Mouse (Mus musculus) thymus, adult 2 months (tissue): Measurements from ENCODE around the gene Plxnc1. TPM values are rescaled to one million over a fixed set of nuclear protein-coding genes. Genes with fewer than 3 reads are reported as not detected.

Experiments
- DNase-seq: peaks from one replicate; pipeline ENCODE4 v3.0.0; 2021
- H3K27ac ChIP-seq: fragments of 200-500 bp; 2 replicates; pipeline ENCODE4 v1.5.1; 2012; ENCODE audit warnings: low read length, control low read depth; ENCODE audit not compliant: control insufficient read depth, insufficient read depth
- H3K27me3 ChIP-seq: fragments of 200-500 bp; 2 replicates; pipeline ENCODE4 v1.6.1; 2012; ENCODE audit warnings: mild to moderate bottlenecking, low read length, moderate library complexity, mixed read lengths; ENCODE audit not compliant: control insufficient read depth, insufficient read depth
- H3K36me3 ChIP-seq: fragments of 200-500 bp; 2 replicates; pipeline ENCODE4 v1.6.1; 2012; ENCODE audit warnings: mild to moderate bottlenecking, low read length, moderate library complexity; ENCODE audit not compliant: control insufficient read depth, insufficient read depth
- H3K4me1 ChIP-seq: fragments of 200-500 bp; replicated peaks from 2 replicates; pipeline ENCODE4 v1.6.1; 2012; ENCODE audit warnings: low read length; ENCODE audit not compliant: control insufficient read depth, insufficient read depth
- H3K4me3 ChIP-seq: fragments of 200-500 bp; 2 replicates; pipeline ENCODE4 v1.5.1; 2012; ENCODE audit warnings: mild to moderate bottlenecking, low read length, control low read depth, moderate library complexity; ENCODE audit not compliant: control insufficient read depth, insufficient read depth
- CTCF ChIP-seq: fragments of 200-500 bp; IDR thresholded peaks from 2 replicates; pipeline ENCODE4 v1.5.1; 2012; ENCODE audit warnings: mild to moderate bottlenecking, control low read depth, low read length, moderate library complexity, borderline replicate concordance; ENCODE audit not compliant: control insufficient read depth, poor library complexity, insufficient read depth; ENCODE audit errors: extremely low read depth
- POLR2A ChIP-seq: fragments of 200-500 bp; IDR thresholded peaks from 2 replicates; pipeline ENCODE4 v1.6.1; 2012; ENCODE audit warnings: mild to moderate bottlenecking, low read length, control low read depth, moderate library complexity; ENCODE audit not compliant: control insufficient read depth, poor library complexity, insufficient read depth; ENCODE audit errors: extremely low read depth
- WGBS: fragments of 180-500 bp; shearing (Covaris S2); methylation state at CpG from one replicate; pipeline ENCODE4 v1.1.7; 2018; 5-methylcytosine and 5-hydroxymethylcytosine counted together
- polyA plus RNA-seq: library from polyadenylated mRNA; depleted of rRNA; stranded (reverse); fragments of >200 nt; gene quantifications from 2 replicates; pipeline ENCODE4 v1.2.3, GENCODE M21; 2012

The Plxnc1 gene
- polyA plus RNA-seq, 1 experiment = 8.7 TPM

DNA sequence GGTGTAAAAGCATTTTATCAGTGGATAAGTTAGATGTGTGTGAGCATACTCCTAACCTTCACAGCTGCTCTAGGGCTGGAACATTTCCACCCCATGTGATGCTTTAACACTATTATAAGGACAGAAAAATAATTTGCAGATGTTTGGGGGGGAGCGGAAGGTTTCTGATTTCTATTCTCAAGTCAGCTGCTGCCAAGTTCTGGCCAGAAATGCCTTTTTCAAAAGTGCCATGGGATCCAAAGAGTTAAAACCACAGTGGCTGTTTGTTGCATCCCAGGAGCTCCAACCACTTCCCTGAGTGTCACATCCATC lies 139.8 kb downstream of the Plxnc1 start:
- H3K27ac ChIP-seq = no peak overlapping the region
- no peaks in the 10 kb centered on the region for H3K27me3 ChIP-seq
- no peaks in the 10 kb centered on the region for H3K4me1 ChIP-seq
- no peak for TF ChIP-seq POLR2A
- TF ChIP-seq CTCF = no peak
- H3K4me3 ChIP-seq = no peak overlapping the region
- DNase-seq = no peak
- 98% methylated on average over 1 of the region's 1 CpGs for WGBS
- H3K36me3 ChIP-seq = no peaks in the 10 kb centered on the region

- no peaks in the 10 kb centered on the region for H3K4me1 ChIP-seq
- 97% methylated on average over 10 of the region's 10 CpGs for WGBS
Measured at GRCm38 (mm10) chr10:94804029-94804908, 140.4 kb downstream of the Plxnc1 start.

GRCm38 (mm10) chr10:94800677-94801354 lies 143.8 kb downstream of the Plxnc1 start:
- Histone ChIP-seq H3K4me3 (no peak overlapping the region), H3K36me3 (no peaks in the 10 kb centered on the region), H3K27ac (no peak overlapping the region), H3K27me3 (no peaks in the 10 kb centered on the region), H3K4me1 (no peaks in the 10 kb centered on the region)
- no peak for TF ChIP-seq POLR2A
- TF ChIP-seq CTCF = no peak
- no peak for DNase-seq
- 81% methylated on average over 7 of the region's 7 CpGs for WGBS

More at GRCm38 (mm10) chr10:94804029-94804908, 140.4 kb downstream of the Plxnc1 start:
- Histone ChIP-seq H3K4me3 (no peak overlapping the region), H3K27me3 (no peaks in the 10 kb centered on the region), H3K36me3 (no peaks in the 10 kb centered on the region), H3K27ac (no peak overlapping the region)
- DNase-seq = no peak
- no peak for TF ChIP-seq CTCF
- TF ChIP-seq POLR2A = no peak

DNA sequence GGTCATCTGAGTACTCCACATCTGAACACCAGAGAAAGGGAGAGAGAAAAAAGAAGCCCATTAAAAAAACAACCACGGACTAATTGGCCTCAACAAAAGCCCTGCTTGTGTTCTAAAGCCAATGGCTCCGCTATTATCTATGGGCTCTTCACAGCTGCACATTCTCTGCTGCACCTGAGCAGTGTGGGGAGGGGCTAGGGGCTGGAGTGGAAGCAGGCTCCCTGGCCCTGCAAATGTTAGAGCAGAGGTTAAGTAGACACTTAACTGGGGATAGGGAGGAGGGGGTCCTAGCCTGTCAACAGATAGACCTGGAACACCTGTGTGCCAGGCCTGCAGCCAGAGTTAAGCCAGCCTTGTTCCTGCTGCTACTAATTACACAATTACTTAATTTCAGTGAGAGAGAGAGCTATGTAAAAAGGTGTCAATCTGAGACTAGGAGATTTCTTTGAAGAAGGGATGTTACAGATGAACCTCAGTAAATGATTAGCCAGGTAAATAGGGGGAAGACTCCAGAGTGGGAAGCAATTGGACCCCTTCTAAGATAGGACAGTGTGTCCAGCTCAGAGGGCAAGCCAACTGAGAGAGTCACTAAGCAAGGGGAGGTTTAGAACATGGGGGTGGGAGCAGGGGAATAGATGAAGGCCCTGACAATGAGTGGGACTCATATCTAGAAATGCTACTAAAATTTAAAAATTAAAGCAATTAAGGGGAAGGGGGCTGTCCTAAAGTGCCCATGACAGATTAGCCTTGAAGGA lies 145.0 kb downstream of the Plxnc1 start:
- no peak overlapping the region for H3K27ac ChIP-seq
- no peaks in the 10 kb centered on the region for H3K4me1 ChIP-seq
- DNase-seq = no peak
- H3K4me3 ChIP-seq = no peak overlapping the region
- H3K27me3 ChIP-seq = no peaks in the 10 kb centered on the region
- 97% methylated on average over 2 of the region's 2 CpGs for WGBS
- no peaks in the 10 kb centered on the region for H3K36me3 ChIP-seq
- TF ChIP-seq CTCF = no peak
- no peak for TF ChIP-seq POLR2A

GRCm38 (mm10) chr10:94798128-94798527 lies 146.5 kb downstream of the Plxnc1 start:
- DNase-seq = no peak
- H3K27me3 ChIP-seq = no peaks in the 10 kb centered on the region
- H3K27ac ChIP-seq = no peak overlapping the region
- WGBS = 91% methylated on average over 5 of the region's 5 CpGs
- no peaks in the 10 kb centered on the region for H3K4me1 ChIP-seq
- TF ChIP-seq POLR2A = no peak
- no peak for TF ChIP-seq CTCF
- H3K36me3 ChIP-seq = no peaks in the 10 kb centered on the region
- H3K4me3 ChIP-seq = no peak overlapping the region

DNA sequence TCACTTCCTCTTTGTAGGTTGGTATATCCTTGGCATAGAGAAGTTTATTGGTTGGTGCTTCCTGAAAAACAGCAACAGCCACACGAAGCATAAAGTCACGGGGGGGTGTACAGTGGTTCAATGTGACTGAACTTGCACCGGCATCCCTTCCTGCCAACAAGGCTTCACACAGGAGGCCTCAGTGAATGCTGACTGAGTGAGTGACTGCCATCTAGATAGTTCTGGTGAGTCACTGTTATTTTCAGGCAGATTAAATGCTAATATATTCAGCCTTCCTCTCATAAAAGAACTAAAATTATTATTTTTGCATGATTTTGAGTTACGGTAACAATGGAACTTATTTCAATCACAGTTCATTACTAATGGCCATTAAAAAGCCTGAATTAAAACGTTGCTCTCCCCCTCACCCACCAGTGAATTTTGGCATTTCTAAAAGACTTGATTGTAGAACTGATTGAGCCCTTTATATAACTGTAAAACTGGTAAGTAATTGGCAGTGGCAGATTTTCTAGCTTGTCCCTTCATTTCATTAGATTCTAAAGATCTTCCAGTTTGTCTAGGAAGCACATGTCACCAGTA lies 149.9 kb downstream of the Plxnc1 start:
- no peaks in the 10 kb centered on the region for H3K27me3 ChIP-seq
- H3K4me3 ChIP-seq = no peak overlapping the region
- no peaks in the 10 kb centered on the region for H3K4me1 ChIP-seq
- WGBS = 92% methylated on average over 5 of the region's 5 CpGs
- DNase-seq = no peak
- H3K36me3 ChIP-seq = no peaks in the 10 kb centered on the region; the same call in 1 of the 2 replicates
- TF ChIP-seq CTCF (no peak), POLR2A (no peak)
- no peak overlapping the region for H3K27ac ChIP-seq
